Mouse (Mus musculus): ENCODE results near the gene Fam43b. TPM values are rescaled to one million over a fixed set of nuclear protein-coding genes. Genes with fewer than 3 reads are reported as not detected.

Fam43b gene
- polyA plus RNA-seq, 1 experiment = not detected

GRCm38 (mm10) chr4:138352692-138353091 lies 43.6 kb downstream of the Fam43b start:
- no peak for DNase-seq (ENCODE audit: low spot score)

GRCm38 (mm10) chr4:138351821-138352220 lies 44.5 kb downstream of the Fam43b start:
- DNase-seq (ENCODE audit: low spot score) = no peak

GRCm38 (mm10) chr4:138348716-138349115 lies 47.6 kb downstream of the Fam43b start:
- no peak for DNase-seq (ENCODE audit: low spot score)

- DNase-seq (ENCODE audit: low spot score) = no peak
Observed at GRCm38 (mm10) chr4:138347280-138347679, 49.0 kb downstream of the Fam43b start.

GRCm38 (mm10) chr4:138344891-138345545 lies 51.3 kb downstream of the Fam43b start:
- DNase-seq (ENCODE audit: low spot score) = no peak

Other genes with a start within 250 kb of the Fam43b start
- 138 and 142 TPM in 2 replicates for gene Hp1bp3, start 180.2 kb downstream of the Fam43b start, polyA plus RNA-seq (2012; rRNA removed)
- 0.51 and 0.52 TPM in 2 replicates for gene Sh2d5, start 146.1 kb downstream of the Fam43b start, polyA plus RNA-seq (2012; rRNA removed)
- 0.52 and 0.72 TPM in 2 replicates for gene Kif17, start 146.1 kb downstream of the Fam43b start, polyA plus RNA-seq (2012; rRNA removed)
- gene Ddost, start 91.8 kb downstream of the Fam43b start, polyA plus RNA-seq (2012; rRNA removed) = 133 and 138 TPM in 2 replicates
- gene Pink1, start 70.2 kb downstream of the Fam43b start, polyA plus RNA-seq (2012; rRNA removed) = 92.3 and 122 TPM in 2 replicates
- gene Cda, start 28.5 kb downstream of the Fam43b start, polyA plus RNA-seq (2012; rRNA removed) = 3.3 and 4.1 TPM in 2 replicates
- gene Mul1, start 38.1 kb upstream of the Fam43b start, polyA plus RNA-seq (2012; rRNA removed) = 12.9 and 17.8 TPM in 2 replicates
- gene Camk2n1, start 57.8 kb upstream of the Fam43b start, polyA plus RNA-seq (2012; rRNA removed) = 20.1 and 23.5 TPM in 2 replicates
- 0.01 TPM in 2 replicates for gene Vwa5b1, start 239.4 kb upstream of the Fam43b start, polyA plus RNA-seq (2012; rRNA removed)

Measured in urinary bladder, adult 2 months (tissue).